Mouse (Mus musculus) lung, postnatal 0 days (tissue): Measurements from ENCODE around the gene Csnk1g2.

Source experiments
- CTCF ChIP-seq: IDR thresholded peaks from 2 replicates; pipeline ENCODE4 v1.5.1; 2016; ENCODE audit warnings: antibody characterized with exemption, mild to moderate bottlenecking
- EP300 ChIP-seq: IDR thresholded peaks from 2 replicates; pipeline ENCODE4 v1.6.1; 2016; ENCODE audit warnings: antibody characterized with exemption, mild to moderate bottlenecking, control low read depth

GRCm38 (mm10) chr10:80575925-80576324, 46.7 kb upstream of the Csnk1g2 start:
- TF ChIP-seq CTCF (no peak), EP300 (no peak)
